Mouse (Mus musculus) forebrain, embryonic 13.5 days (tissue): ENCODE data around the gene Nfatc3. TPM values are rescaled to one million over a fixed set of nuclear protein-coding genes. Genes with fewer than 3 reads are reported as not detected.

ENCODE experiments used
- ATAC-seq: fragments of 200-750 bp; cut with Nextera tagmentation; 2 replicates; pipeline ENCODE4 v1.8.0; 2017
- H3K27ac ChIP-seq: fragments of 300-500 bp; sonication (generic); 2 replicates; pipeline ENCODE4 v1.5.1; 2015; ENCODE audit warnings: inconsistent platforms, mild to moderate bottlenecking, moderate library complexity
- H3K27me3 ChIP-seq: fragments of 300-500 bp; sonication (generic); 2 replicates; pipeline ENCODE4 v1.6.1; 2015; ENCODE audit warnings: mild to moderate bottlenecking, inconsistent platforms
- H3K36me3 ChIP-seq: fragments of 300-500 bp; sonication (generic); 2 replicates; pipeline ENCODE4 v1.6.1; 2015; ENCODE audit warnings: mild to moderate bottlenecking, inconsistent platforms; ENCODE audit not compliant: poor library complexity, severe bottlenecking
- H3K4me1 ChIP-seq: fragments of 300-500 bp; sonication (generic); 2 replicates; pipeline ENCODE4 v1.6.1; 2015; ENCODE audit warnings: inconsistent platforms
- H3K4me2 ChIP-seq: fragments of 300-500 bp; sonication (generic); 2 replicates; pipeline ENCODE4 v1.6.1; 2015; ENCODE audit warnings: inconsistent platforms, mild to moderate bottlenecking, moderate library complexity
- H3K4me3 ChIP-seq: fragments of 300-500 bp; sonication (generic); 2 replicates; pipeline ENCODE4 v1.5.1; 2015; ENCODE audit warnings: mild to moderate bottlenecking, inconsistent platforms
- H3K9ac ChIP-seq: fragments of 300-500 bp; sonication (generic); 2 replicates; pipeline ENCODE4 v1.6.1; 2015; ENCODE audit warnings: mild to moderate bottlenecking, inconsistent platforms
- H3K9me3 ChIP-seq: fragments of 300-500 bp; sonication (generic); replicated peaks from 2 replicates; pipeline ENCODE4 v1.6.1; 2016; ENCODE audit warnings: inconsistent platforms
- WGBS: fragments of 180-500 bp; shearing (Covaris S2); methylation state at CpG from one replicate; pipeline ENCODE4 v1.1.7; 2015; 5-methylcytosine and 5-hydroxymethylcytosine counted together
- polyA plus RNA-seq: library from polyadenylated mRNA; unstranded; fragments of >200 nt; fragmentation: Nextera tagmentation; extraction: Ambion mirVana; gene quantifications from 2 replicates; pipeline ENCODE4 v1.2.1, GENCODE M21; 2015

Nfatc3 gene
- polyA plus RNA-seq, 1 experiment from 2014 or later = 5.2 TPM

DNA sequence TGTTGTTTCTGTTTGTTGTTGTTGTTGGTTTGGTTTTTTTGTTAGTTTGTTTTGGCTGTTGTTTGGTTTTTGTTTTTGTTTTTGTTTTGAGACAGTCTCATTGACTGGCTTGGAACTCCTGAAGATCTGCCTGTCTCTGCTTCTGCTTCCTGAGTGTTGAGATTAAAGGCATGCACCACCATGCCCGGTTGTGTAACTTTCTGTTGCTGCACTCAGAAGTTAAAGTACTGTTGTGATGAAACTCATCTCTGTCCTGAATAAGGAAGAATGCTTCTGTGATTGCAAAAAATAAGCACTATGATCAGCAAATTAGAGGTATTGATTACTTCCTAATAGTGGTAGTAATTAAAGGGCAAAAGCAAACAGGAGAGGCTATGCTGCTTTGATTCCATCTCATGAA, 47.6 kb downstream of the Nfatc3 start:
- H3K4me3 ChIP-seq = no peak overlapping the region
- WGBS = 92% methylated on average over 1 of the region's 1 CpGs
- H3K9me3 ChIP-seq = no peaks in the 10 kb centered on the region
- no peak overlapping the region for H3K9ac ChIP-seq
- no peak overlapping the region for H3K4me2 ChIP-seq
- ATAC-seq = no peak
- peaks cover 45% of the 10 kb centered on the region for H3K36me3 ChIP-seq
- no peaks in the 10 kb centered on the region for H3K27me3 ChIP-seq
- H3K27ac ChIP-seq = no peak overlapping the region
- H3K4me1 ChIP-seq = no peaks in the 10 kb centered on the region

DNA sequence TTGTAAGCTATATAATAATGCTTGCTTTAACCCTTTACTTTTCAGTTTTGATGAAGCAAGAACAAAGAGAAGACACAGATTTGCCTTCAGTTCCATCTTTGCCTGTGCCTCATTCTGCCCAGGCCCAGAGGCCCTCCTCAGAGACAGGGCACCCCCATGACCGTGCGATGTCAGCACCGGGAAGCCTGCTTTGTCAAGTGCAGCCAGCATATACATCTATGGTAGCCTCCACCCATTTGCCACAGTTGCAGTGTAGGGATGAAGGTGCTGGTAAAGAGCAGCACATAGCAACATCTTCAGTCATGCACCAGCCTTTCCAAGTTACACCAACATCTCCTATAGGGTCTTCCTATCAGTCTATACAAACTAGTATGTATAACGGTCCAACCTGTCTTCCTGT, 49.4 kb downstream of the Nfatc3 start:
- no peaks in the 10 kb centered on the region for H3K27me3 ChIP-seq
- no peak overlapping the region for H3K4me2 ChIP-seq
- no peak overlapping the region for H3K27ac ChIP-seq
- no peak overlapping the region for H3K9ac ChIP-seq
- ATAC-seq = no peak
- no peaks in the 10 kb centered on the region for H3K9me3 ChIP-seq
- no peak overlapping the region for H3K4me3 ChIP-seq
- 97% methylated on average over 4 of the region's 4 CpGs for WGBS
- peaks cover 42% of the 10 kb centered on the region for H3K36me3 ChIP-seq
- no peaks in the 10 kb centered on the region for H3K4me1 ChIP-seq

DNA sequence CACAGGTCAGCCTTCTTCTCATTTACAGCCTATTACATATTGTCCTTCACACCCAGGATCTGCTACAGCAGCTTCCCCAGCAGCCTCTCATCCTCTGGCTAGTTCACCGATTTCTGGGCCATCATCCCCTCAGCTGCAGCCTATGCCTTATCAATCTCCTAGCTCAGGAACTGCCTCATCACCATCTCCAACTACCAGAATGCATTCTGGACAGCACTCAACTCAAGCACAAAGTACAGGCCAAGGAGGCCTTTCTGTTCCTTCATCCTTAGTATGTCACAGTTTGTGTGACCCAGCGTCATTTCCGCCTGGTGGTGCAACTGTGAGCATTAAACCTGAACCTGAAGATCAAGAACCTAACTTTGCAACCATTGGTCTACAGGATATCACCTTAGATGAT, 50.1 kb downstream of the Nfatc3 start:
- Histone ChIP-seq H3K9ac (no peak overlapping the region), H3K4me1 (no peaks in the 10 kb centered on the region), H3K4me2 (no peak overlapping the region), H3K4me3 (no peak overlapping the region), H3K27me3 (no peaks in the 10 kb centered on the region), H3K36me3 (peaks cover 37% of the 10 kb centered on the region), H3K9me3 (no peaks in the 10 kb centered on the region), H3K27ac (no peak overlapping the region)
- ATAC-seq = no peak
- 95% methylated on average over 3 of the region's 3 CpGs for WGBS

DNA sequence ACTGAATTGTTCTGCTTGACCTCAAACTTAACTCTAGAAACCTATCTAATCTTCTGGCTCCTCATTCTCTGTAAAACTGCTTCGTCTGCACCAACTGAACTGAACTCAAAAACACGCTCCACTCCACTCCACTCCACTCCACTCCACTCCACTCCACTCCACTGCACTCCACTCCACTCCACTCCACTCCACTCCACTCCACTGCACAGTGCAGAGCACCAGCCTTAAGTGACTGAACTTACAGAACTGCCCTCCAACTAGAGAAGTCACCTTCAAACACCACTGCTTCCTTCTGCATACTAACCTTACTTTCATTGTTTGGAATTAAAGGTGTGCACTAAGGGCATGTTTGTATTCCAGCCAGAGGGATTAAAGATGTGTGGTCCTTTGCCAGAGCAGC, 53.4 kb downstream of the Nfatc3 start:
- Histone ChIP-seq H3K4me1 (no peaks in the 10 kb centered on the region), H3K9me3 (no peaks in the 10 kb centered on the region), H3K36me3 (peaks cover 38% of the 10 kb centered on the region), H3K27ac (no peak overlapping the region), H3K4me2 (no peak overlapping the region), H3K27me3 (no peaks in the 10 kb centered on the region), H3K4me3 (no peak overlapping the region), H3K9ac (no peak overlapping the region)
- WGBS = 95% methylated on average over 2 of the region's 2 CpGs
- no peak for ATAC-seq

DNA sequence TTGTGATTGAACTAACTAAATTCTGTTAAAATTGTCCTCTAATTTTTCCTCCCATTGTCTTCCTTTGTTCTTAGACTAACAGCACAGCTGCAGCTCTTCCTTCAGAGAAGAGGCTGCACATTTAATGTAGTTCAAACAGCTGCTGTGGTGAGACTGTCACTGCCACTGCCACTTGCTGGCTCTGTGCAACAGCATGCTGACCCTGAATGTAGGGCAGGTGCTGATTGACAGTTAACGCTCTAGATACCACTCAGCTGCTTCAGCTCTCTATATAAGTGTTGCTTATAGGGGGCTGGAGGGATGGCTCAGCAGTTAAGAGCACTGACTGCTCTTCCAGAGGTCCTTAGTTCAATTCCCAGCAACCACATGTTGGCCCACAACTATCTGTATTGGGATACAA, 53.9 kb downstream of the Nfatc3 start:
- H3K9ac ChIP-seq = no peak overlapping the region
- H3K4me2 ChIP-seq = no peak overlapping the region
- H3K9me3 ChIP-seq = no peaks in the 10 kb centered on the region
- peaks cover 38% of the 10 kb centered on the region for H3K36me3 ChIP-seq
- WGBS = 97% methylated on average over 1 of the region's 1 CpGs
- no peak overlapping the region for H3K27ac ChIP-seq
- no peaks in the 10 kb centered on the region for H3K27me3 ChIP-seq
- H3K4me3 ChIP-seq = no peak overlapping the region
- ATAC-seq = no peak
- H3K4me1 ChIP-seq = no peaks in the 10 kb centered on the region

DNA sequence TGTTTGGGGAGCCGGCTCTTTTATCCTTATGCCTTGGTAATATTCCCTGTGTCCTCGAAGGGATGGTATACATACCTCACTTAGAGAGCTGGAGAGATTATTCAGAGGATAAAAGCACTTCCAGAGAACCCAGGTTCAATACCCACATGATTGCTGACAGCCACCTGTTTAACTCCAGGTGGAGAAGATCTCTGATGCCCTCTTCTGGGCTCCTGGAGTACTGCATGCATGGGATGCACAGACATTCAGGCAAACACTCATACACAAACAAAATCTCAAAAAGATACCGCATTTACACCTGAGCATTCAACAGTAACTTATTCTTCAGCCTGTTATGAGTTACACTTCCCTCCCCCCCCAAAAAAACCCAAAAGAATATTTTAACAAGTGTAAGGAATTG, 57.3 kb downstream of the Nfatc3 start:
- Histone ChIP-seq H3K27ac (no peak overlapping the region), H3K4me3 (no peak overlapping the region), H3K9me3 (no peaks in the 10 kb centered on the region), H3K9ac (no peak overlapping the region), H3K4me1 (no peaks in the 10 kb centered on the region), H3K36me3 (peaks cover 35% of the 10 kb centered on the region), H3K27me3 (no peaks in the 10 kb centered on the region), H3K4me2 (no peak overlapping the region)
- ATAC-seq = no peak
- 98% methylated on average over 3 of the region's 3 CpGs for WGBS

DNA sequence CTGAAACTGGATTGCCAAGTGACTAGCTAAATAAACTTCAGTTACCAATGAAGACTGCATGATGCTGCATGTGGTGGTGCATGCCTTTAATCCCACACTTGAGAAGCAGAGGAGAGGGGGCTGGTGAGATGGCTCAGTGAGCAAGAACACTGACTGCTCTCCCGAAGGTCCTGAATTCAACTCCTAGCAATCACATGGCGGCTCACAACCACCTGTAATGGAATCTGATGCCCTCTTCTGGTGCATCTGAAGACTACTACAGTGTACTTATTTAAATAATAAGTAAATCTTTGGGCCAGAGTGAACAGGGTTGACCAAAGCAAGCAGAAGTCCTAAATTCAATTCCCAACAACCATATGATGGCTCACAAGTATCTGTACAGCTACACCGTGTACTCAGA, 64.8 kb downstream of the Nfatc3 start:
- Histone ChIP-seq H3K27ac (no peak overlapping the region), H3K9me3 (no peaks in the 10 kb centered on the region), H3K4me2 (no peak overlapping the region), H3K4me1 (no peaks in the 10 kb centered on the region), H3K9ac (no peak overlapping the region), H3K4me3 (no peak overlapping the region), H3K36me3 (peaks cover 40% of the 10 kb centered on the region), H3K27me3 (no peaks in the 10 kb centered on the region)
- WGBS = 84% methylated on average over 3 of the region's 3 CpGs
- no peak for ATAC-seq

DNA sequence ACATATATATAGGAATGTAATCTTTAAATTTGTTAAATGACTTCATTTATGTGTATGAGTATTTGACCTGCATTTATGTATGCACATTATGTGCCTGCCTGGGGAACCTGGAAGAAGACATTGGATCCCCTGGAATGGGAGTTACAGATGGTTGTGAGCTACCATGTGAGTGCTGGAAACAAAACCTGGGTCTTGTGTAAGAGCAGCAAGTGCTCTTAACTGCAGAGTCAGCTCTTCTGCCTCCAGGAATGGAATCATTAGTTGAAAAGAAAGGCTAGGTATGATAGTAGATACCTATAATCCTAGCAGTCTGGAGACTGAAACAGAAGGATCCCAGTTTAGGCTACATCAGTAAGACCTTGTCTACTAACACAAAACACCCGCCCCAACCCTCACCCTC, 67.4 kb downstream of the Nfatc3 start:
- Histone ChIP-seq H3K27ac (no peak overlapping the region), H3K4me2 (no peak overlapping the region), H3K27me3 (no peaks in the 10 kb centered on the region), H3K36me3 (peaks cover 47% of the 10 kb centered on the region), H3K4me1 (no peaks in the 10 kb centered on the region), H3K9ac (no peak overlapping the region), H3K9me3 (no peaks in the 10 kb centered on the region), H3K4me3 (no peak overlapping the region)
- 95% methylated on average over 1 of the region's 1 CpGs for WGBS
- no peak for ATAC-seq

DNA sequence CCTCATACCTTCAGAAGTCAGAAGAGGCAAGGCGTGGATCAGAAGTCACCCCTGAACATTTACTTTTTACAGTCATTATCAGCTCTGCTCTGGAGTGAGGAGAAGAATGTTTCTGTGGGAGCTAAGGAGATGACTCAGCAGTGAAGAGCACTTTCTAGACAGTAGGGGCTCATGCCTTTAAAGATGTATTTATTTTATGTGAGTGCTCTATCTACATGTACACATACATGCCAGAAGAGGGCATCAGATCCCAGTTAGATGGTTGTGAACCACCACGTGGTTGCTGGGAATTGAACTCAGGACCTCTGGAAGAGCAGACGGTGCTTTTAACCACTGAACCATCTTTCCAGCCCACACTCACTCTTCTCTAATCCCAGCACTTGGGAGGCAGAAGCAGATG, 68.4 kb downstream of the Nfatc3 start:
- no peak for ATAC-seq
- no peaks in the 10 kb centered on the region for H3K9me3 ChIP-seq
- no peak overlapping the region for H3K27ac ChIP-seq
- no peak overlapping the region for H3K9ac ChIP-seq
- H3K27me3 ChIP-seq = no peaks in the 10 kb centered on the region
- H3K4me1 ChIP-seq = no peaks in the 10 kb centered on the region
- H3K4me3 ChIP-seq = no peak overlapping the region
- 74% methylated on average over 3 of the region's 3 CpGs for WGBS
- H3K4me2 ChIP-seq = no peak overlapping the region
- peaks cover 54% of the 10 kb centered on the region for H3K36me3 ChIP-seq

DNA sequence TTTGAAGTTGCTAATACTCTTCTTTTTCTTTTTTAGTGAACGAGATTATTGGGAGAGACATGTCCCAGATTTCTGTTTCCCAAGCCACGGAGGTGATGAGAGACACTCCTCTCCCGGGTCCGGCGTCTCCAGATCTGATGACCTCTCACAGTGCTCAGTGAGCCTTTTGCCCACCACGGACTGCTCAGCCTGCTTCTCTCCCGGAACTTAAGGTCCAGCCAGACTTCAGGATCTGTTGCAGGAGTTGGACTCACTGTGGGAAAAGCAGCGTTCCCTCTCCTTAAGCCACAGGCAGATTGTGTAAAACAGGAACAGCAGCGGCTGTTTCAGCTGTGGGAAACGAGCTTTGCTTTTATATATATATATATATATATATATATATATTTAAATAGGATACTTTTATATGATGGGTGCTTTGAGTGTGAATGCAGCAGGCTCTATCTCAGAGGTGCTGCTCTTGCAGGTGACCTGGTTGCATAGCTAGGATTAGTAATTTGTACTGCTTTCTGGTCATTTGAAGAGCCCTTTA, 69.3 kb downstream of the Nfatc3 start:
- WGBS = 89% methylated on average over 10 of the region's 10 CpGs
- Histone ChIP-seq H3K4me3 (no peak overlapping the region), H3K36me3 (peaks cover 63% of the 10 kb centered on the region), H3K27me3 (peaks cover 4% of the 10 kb centered on the region), H3K9me3 (no peaks in the 10 kb centered on the region), H3K27ac (no peak overlapping the region), H3K4me1 (no peaks in the 10 kb centered on the region), H3K9ac (no peak overlapping the region), H3K4me2 (no peak overlapping the region)
- ATAC-seq = no peak

DNA sequence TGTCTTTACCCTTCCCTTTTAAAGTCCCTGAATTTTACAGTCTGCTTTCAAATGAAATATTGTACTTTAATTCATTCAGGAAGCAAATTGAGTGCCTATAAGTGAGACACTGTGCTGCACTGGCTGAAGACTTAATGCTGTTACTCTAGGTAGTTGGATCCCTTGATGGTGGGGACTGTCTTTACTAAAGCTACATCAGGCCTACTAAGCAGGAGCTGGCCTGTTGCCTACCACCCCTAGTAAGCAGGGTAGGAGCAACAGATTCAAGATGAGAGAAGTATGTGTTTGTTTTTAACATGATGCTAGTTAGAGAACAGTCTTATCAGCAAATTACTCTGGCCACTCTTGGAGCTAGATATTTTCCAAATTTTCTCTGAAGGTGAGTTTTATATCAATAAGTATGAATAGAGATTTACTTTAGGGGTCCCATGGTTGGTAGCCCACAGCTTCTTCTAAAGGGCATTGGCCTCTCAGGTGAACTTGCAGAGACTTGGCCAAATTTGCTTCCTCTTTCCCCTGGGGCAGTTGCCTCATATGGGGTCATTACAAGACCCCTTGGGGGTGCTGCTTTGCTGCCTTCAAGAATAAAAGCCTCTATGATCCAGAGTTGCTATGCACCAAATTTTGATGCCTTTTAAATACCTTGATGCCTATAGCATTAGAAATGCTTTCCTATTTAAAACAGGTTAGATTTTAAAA, 70.7 kb downstream of the Nfatc3 start:
- H3K36me3 ChIP-seq = peaks cover 60% of the 10 kb centered on the region

DNA sequence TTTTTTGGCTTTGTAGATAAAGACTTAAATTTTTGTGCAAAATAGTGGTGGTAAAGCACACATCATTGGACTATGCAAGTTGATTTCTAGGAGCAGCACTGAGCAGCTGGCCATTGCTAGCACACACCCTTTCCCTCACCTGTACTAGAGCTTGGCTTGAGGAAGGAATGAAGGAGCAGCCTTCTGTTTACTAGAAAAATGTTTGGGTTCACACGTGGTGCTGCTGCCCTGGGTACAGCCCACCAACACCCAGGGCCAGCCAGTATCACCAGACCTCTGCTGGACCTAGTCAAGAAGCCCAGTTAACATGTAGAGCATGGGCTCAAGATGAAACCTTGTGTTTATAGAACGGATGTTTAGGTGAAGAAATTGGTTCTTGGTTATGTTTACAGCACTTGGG, 71.4 kb downstream of the Nfatc3 start:
- Histone ChIP-seq H3K9me3 (no peaks in the 10 kb centered on the region), H3K4me1 (no peaks in the 10 kb centered on the region), H3K4me2 (no peak overlapping the region), H3K9ac (no peak overlapping the region), H3K36me3 (peaks cover 60% of the 10 kb centered on the region), H3K27me3 (peaks cover 25% of the 10 kb centered on the region), H3K4me3 (no peak overlapping the region), H3K27ac (no peak overlapping the region)
- 82% methylated on average over 2 of the region's 2 CpGs for WGBS
- ATAC-seq = no peak

More for the DNA sequence above, 70.7 kb downstream of the Nfatc3 start:
- Histone ChIP-seq H3K27me3 (peaks cover 19% of the 10 kb centered on the region), H3K4me1 (no peaks in the 10 kb centered on the region), H3K9ac (no peak overlapping the region), H3K9me3 (no peaks in the 10 kb centered on the region), H3K27ac (no peak overlapping the region), H3K4me2 (no peak overlapping the region), H3K4me3 (no peak overlapping the region)
- no peak for ATAC-seq

DNA sequence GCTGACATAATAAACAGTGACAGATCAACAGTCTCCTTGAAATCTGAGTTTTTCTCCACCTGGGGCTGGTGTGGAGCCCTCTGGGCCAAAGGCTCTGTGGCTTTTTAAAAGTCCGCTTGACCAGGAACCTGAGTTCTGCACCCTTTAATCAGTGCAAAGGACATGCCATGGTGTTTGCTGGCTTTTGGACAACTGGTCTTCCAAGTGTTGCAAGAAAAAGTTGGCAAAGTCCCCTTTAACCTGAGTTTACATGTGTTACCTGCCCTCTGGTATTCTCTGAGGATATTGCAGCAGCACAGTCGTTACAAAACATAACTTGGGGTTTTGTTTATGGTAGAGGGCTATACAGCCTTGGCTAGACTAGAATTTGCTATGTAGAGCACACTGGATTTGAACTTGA, 71.9 kb downstream of the Nfatc3 start:
- H3K4me2 ChIP-seq = no peak overlapping the region
- no peak overlapping the region for H3K27ac ChIP-seq
- H3K9ac ChIP-seq = no peak overlapping the region
- peaks cover 60% of the 10 kb centered on the region for H3K36me3 ChIP-seq
- no peak for ATAC-seq
- no peak overlapping the region for H3K4me3 ChIP-seq
- H3K9me3 ChIP-seq = no peaks in the 10 kb centered on the region
- H3K4me1 ChIP-seq = no peaks in the 10 kb centered on the region
- 95% methylated on average over 2 of the region's 2 CpGs for WGBS
- H3K27me3 ChIP-seq = peaks cover 30% of the 10 kb centered on the region
